Mouse (Mus musculus) brain, embryonic 18.5 days (tissue): ENCODE measurements at regions not wholly inside any gene's neighbourhood (a gene's known extent, or its start where the extent isn't known, plus 50 kb on each side); places are given as distances from the start of the nearest gene placed in this dataset.

ENCODE experiments used
- DNase-seq: peaks from one replicate; pipeline ENCODE4 v3.0.0-alpha.2; 2012; ENCODE audit warnings: low read depth, low spot score

DNA sequence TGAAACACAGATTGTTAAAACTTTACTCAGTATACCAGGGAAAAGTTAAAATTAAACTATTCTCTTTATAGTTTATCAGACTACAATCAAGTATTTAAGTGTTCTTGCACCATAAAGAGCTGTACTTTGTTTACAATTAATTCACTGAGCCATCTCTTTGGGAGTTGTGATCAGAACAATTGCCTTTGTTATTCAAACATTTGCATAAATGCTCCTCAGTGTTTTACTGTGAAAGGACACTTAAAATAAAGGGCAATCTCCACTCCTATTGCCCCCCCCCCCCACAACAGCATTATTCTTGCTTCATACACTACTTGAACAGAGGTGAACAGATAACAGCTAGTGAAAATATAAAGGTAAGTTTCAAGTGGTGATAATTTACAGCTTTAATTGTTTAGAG is 772.1 kb downstream of the Efna5 start:
- DNase-seq: no peak

- DNase-seq: no peak
Measured at GRCm38 (mm10) chr17:62083281-62083680, 797.8 kb downstream of the Efna5 start.

- no peak for DNase-seq
Measured at GRCm38 (mm10) chr17:62077604-62078003, 803.5 kb downstream of the Efna5 start.

- DNase-seq: no peak
Measured at GRCm38 (mm10) chr17:62064939-62065338, 816.2 kb downstream of the Efna5 start.

DNA sequence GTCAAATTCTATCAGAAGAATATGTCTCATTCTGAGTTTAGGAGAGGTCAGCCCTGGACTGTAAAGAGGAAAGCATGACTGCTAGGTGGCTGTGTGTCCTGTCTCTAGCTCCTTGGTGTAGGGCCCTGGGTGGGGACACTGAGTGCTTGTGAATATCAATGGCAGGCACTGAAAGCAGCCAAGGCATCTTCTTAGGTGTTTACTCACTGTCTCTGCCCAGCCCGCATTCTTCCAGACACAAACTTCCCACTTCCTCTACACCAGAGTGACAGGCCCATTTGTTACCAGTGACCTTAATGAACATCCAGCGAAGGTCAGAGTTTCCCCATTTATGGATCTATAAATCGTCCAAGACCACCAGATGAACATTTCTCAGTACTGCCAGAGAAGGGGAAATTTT is 823.1 kb downstream of the Efna5 start:
- no peak for DNase-seq

GRCm38 (mm10) chr17:62054801-62055200 is 826.3 kb downstream of the Efna5 start:
- no peak for DNase-seq

GRCm38 (mm10) chr17:62048989-62049388 is 832.1 kb downstream of the Efna5 start:
- no peak for DNase-seq

DNA sequence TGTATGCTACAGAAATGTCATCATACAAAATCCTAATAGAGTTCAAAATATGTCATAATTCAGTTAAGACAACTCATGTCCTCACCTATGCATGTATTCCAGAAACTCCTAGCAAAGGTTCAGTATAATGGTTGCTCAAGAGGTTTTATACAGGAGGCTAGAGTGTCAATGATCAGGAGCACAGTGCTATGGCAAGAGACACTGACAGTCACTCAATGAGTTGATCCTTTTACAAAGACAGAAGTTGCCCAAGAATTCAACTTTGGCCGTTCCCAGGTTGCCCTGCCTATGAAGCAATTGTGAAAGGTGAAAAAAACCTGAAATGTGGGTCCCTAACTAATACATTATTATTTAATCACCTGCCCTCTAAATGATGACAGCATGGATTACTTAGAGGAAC is 850.5 kb downstream of the Efna5 start:
- DNase-seq: no peak
